Mouse (Mus musculus) C2C12 (cell line): ENCODE data around the gene Doc2b.

ENCODE experiments used
- CEBPB ChIP-seq: IDR thresholded peaks from one replicate; pipeline ENCODE4 v1.6.1; 2011; ENCODE audit warnings: low read depth, mild to moderate bottlenecking, control low read depth, moderate library complexity
- CTCF ChIP-seq: IDR thresholded peaks from one replicate; pipeline ENCODE4 v1.5.1; 2011; ENCODE audit not compliant: control insufficient read depth, insufficient read depth, insufficient read length
- MAX ChIP-seq: IDR thresholded peaks from one replicate; pipeline ENCODE4 v1.6.1; 2011; ENCODE audit warnings: mild to moderate bottlenecking, control low read depth
- MYOD1 ChIP-seq: IDR thresholded peaks from one replicate; pipeline ENCODE4 v1.6.1; 2011; ENCODE audit warnings: low read depth; ENCODE audit not compliant: control insufficient read depth, insufficient read length
- USF1 ChIP-seq: IDR thresholded peaks from one replicate; pipeline ENCODE4 v1.6.1; 2011; ENCODE audit warnings: low read depth, mild to moderate bottlenecking, control low read depth, moderate library complexity

DNA sequence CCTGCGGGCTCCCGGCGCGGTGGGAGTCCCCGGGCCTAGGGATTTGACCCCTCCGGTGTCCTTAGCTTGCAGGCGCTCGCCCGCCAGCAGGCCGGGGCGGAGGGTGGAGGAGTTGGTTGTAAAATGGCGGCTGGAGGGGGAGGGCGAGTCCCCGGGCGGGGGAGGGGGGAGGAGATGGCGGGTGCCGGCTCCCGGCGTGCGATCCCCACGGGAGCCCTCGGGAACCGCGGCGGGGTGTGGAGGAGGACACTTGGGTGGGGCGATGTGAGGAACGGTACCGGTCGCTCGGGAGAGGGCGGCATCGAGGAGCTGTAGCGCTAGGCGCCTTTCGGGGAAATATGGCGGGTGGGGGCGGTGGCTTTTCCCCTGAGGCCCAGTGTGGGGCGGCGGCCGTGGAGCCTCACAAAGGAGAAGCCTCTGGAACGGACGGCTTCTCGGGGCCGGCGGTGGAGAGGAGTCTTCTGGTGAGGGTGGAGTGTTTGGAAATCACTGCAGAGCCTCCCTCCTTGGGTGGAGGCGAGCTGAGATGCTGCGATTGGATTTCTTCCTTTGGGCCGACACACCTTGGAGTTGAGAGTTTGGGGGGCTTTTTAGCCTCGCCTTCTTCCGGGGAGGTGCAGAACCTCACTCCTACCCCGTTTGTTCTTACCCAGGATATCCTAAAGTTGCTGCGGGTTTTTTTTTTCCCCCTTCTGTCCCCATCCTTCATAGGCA, 62.5 kb downstream of the Doc2b start:
- no peak for TF ChIP-seq CTCF
- no peak for TF ChIP-seq MAX
- TF ChIP-seq USF1: no peak
- TF ChIP-seq MYOD1: no peak
- TF ChIP-seq CEBPB: no peak
